Mouse (Mus musculus) forelimb bud, embryonic 11.5 days (tissue): ENCODE data around the gene Nkain2.
A peak's percentile ranks its signal among the peaks of the same experiment; 100 is the strongest.
"Not testable (repeated sequence)": the region's sequence is repeated elsewhere in the genome, so short reads cannot be mapped to it uniquely, and the experiment has no call there.

Source experiments
- DNase-seq: peaks from one replicate; pipeline ENCODE4 v3.0.0-alpha.2; 2012; ENCODE audit warnings: low read depth, low spot score

Nkain2 gene

DNA sequence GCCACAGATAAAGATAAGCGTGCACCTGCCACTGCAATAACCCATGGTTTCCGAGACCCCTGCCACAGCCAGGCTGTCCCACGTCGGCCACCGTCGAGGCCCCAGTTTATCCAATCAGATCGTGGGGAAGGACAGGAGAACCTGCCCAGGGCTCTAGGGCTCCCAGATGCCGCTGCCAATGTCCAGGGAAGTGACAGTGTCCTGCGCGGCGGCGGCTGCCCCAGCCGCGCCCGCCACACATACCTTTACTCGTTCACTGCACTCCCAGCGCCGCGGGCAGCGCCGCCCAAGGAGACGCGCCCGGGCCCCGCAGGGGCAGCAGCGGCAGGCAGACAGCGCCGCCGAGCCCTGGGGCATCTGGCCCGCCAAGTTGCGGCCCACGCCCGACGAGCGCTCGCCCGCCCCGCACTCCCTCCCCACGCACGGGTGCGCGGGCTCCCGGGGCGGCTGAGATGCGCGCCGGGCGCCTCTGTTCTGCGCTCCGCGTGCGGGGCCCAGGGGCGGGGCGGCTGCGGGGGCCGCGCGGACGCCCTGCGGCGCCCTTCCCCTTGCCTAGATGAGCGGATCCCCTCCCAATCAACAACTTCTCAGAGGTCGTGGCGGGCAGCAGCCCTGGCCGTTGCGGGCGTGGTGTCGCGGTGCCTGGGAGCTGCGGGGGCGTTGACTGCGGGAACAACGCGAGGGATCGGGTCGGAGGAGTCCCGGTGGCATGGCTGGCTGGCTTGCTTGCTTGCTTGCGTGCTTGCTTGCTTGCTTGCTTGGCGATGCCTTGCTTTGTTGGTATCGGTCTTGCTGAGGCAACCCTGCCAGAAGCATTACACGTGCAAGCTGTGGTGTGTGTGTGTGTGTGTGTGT lies at the start of gene Nkain2:
Gene Nkain2, minus strand, starts transcription at position 811 of the 855 bp plus-strand sequence.
- DNase-seq: peak; percentile 41

GRCm38 (mm10) chr10:32939853-32940252 lies 49.6 kb upstream of the Nkain2 start:
- no peak for DNase-seq

- no peak for DNase-seq
Observed at GRCm38 (mm10) chr10:32895093-32895492, 4.8 kb upstream of the Nkain2 start.

- DNase-seq: peak; percentile 56
Observed at GRCm38 (mm10) chr10:32890507-32891131, 357 bp upstream of the Nkain2 start.

- no peak for DNase-seq
Observed at GRCm38 (mm10) chr10:32881977-32882376, 8.3 kb downstream of the Nkain2 start.

- peak; percentile 12 for DNase-seq
Observed at GRCm38 (mm10) chr10:32870691-32871406, 19.4 kb downstream of the Nkain2 start.

DNA sequence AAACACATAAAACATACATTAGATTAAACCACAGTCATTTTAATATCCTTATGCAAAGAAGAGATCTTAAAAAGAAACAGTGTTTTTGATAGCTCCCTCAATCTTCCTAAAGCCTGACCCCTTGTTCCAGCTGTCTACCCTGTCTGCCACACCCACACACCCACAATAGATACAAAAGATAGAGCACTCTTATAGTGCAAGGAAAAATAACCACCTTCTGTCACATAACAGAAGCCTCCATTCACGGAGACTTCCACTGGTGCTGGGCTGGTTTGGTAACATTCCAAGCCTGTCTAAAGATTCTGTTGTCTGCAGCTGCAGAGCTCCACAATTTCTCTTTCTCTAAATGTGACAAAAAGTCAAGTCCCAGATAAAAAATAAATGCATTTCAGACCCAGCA lies 20.7 kb downstream of the Nkain2 start:
- DNase-seq: no peak

DNA sequence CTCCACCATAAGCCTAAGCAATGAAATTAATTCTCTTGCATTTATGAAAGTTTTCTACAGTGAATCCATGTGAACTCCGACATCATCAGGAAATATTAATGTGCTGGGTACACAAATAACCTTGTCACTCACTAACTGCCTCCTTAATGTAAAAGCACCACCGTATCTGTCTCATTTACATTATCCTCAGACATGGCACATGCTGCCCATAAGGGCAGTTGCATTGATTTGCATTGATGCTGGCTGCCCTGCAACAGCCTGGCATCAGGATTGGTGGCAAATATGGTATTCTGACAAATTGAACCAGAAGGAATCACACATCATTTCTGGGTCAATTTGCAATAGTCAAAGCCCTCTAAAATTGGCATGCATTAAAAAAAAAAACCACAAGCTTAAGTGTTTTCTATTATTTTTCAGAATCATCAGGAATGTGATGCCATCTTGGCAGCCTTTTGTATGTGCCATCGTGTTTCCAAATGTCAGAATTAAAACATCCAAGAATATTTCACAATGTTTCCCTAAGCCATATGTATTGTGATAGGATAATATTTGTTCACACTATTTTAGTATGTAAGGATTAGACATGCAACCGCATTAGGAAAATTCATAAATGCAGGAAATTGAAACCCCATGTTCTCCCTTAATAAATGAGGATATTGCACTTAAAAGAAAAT lies 74.9 kb downstream of the Nkain2 start:
- no peak for DNase-seq

- no peak for DNase-seq
Observed at GRCm38 (mm10) chr10:32796215-32796614, 94.0 kb downstream of the Nkain2 start.

- no peak for DNase-seq
Observed at GRCm38 (mm10) chr10:32790541-32790940, 99.7 kb downstream of the Nkain2 start.

DNA sequence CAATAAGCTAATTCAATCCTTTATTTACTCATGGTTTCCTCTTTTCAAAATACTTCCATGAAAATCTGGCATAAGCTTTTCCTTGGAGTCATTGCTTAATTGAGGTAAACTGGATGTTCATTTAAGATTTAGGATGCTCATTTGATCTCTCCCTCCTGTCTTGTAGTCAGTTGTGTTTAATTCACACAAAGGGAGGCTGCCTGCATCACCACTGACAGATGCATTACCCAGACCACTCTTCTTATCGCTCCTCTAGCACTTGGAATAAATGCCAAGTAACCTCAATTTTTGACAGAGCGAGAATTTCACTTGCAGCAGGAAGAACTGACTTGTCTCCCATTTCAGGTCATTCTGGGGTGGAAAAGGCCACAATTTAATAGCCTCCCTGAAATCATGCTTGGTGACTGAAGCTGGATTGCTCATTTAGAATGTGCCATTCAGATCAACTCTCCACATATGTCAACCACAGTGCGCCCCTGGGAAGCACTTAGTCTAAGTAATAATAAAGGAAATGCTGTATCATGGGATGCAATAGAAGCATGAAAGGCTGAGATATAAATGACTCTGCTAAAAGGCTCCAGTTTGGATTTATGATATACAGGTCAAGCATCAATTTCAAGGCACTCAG lies 107.4 kb downstream of the Nkain2 start:
- DNase-seq: no peak

- no peak for DNase-seq
Observed at GRCm38 (mm10) chr10:32738989-32739388, 151.3 kb downstream of the Nkain2 start.

DNA sequence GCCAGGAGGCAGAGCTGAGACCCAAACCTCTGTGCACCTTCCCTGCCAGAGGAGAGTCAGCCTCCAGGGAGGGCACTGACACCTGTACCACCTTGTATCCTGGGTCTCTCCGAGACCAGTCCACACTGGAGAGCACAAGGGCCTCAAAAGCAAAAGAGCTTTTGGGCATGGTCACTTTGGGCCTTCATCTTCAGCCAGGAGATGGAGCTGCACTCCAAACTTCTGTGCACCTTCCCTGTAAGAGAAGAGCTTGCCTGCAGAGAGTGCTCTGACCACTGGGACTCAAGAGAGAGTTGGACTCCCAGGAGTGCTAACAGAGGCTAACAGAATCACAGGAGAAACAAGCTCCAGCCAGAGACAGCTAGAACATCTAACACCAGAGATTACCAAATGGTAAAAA lies 183.7 kb downstream of the Nkain2 start:
- not testable (repeated sequence) for DNase-seq

- no peak for DNase-seq
Observed at GRCm38 (mm10) chr10:32696661-32697060, 193.6 kb downstream of the Nkain2 start.

DNA sequence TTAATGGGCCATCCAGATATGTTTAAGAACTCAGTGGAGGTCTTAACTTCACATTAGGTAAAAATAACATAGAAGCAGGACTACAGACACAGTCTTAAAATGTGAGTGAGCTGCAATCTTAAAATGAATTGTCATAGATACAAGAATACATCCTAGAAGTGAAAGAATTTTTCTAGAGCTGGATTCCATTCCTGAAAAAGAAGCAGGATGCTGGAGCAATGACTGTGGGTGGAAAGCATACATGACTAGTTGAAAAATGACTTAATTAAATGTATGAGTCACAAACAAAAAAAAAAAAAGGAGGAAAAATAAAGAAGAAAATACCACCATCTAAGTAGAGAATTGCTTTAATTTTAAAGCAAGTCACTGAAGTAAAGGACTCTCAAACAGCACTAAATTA lies 205.7 kb downstream of the Nkain2 start:
- no peak for DNase-seq

DNA sequence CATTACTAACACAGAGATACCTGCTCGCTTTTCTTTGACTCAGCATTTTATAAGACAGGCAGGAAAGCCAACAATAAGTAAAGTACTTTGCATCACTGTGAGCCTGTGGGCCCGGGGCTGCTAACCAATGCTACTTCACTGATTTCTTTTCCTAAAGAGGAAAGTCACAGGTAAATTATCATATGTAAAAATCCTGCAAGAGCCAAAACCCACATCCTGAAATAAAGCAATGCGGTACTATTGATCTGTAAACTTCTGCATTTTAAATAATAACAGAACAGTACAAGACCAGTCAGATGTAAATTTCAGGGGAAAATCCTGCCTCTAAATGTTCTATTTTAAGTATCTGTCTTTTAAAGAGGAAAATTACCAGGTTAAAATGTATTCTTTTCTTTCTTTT lies 250.0 kb downstream of the Nkain2 start:
- DNase-seq: no peak

GRCm38 (mm10) chr10:32639173-32639572 lies 251.1 kb downstream of the Nkain2 start:
- DNase-seq: no peak

DNA sequence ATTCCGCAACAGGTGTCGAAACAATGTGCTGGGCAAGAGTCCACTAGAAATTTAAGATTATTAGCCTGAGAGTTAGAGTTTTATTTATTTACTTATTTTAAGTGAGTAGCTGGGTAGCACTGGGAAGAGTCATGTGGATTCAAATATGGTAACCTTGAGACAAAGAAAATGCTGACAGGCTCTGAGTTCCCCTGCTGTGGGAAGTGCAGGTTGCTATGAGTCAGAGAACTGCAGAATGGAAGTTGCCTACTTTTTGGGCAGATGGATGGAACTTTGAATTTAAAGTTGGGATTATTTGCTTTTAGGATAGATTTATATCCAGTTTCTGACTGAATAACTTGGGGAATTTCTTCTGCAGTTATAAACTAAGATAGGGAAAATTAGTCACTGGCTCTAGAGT lies 259.2 kb downstream of the Nkain2 start:
- DNase-seq: no peak

GRCm38 (mm10) chr10:32604448-32604847 lies 285.8 kb downstream of the Nkain2 start:
- DNase-seq: no peak

DNA sequence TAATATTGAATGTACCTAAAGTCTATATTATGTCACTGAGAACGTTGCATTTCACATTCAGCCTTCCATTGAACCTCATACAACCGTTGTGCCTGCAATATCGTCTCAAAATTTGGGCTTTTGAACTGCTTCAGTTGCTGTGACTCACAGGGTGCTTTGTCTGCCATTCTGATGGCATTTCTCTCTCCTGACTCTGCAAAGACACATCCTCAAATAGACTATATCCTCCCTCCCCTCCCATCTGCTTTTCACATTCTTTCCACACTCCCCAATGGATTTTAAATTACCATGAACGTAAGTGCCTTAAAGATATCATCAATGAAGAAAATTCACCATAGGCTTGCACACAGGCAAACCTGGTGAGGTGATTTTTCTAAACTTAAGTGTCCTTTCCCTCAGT lies 287.5 kb downstream of the Nkain2 start:
- no peak for DNase-seq

DNA sequence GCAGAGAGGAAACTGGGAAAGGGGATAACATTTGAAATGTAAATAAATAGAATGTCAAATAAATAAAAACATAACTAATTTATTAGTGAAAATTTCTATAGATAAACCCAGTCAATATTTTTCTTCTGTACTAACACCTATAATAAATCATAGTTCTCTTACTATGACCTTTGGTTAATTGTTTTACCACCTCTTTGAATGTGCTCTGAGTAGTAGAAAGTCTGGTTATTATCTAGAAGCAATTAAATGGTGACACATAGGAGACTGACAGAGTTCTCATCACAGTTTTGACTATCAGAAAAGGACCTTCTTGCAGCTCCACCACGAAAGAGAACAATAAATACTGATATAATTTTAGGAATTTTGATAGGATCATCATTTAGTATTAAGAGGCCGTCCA lies 295.3 kb downstream of the Nkain2 start:
- no peak for DNase-seq

- no peak for DNase-seq
Observed at GRCm38 (mm10) chr10:32577276-32577580, 313.0 kb downstream of the Nkain2 start.
